Mouse (Mus musculus) heart, adult 2 months (tissue): ENCODE measurements around the gene Elfn2.

Source experiments
- CTCF ChIP-seq: fragments of 200-600 bp; IDR thresholded peaks from 2 replicates; pipeline ENCODE4 v1.8.1; 2022; ENCODE audit warnings: antibody characterized with exemption, mild to moderate bottlenecking, moderate library complexity
- POLR2A ChIP-seq: fragments of 200-500 bp; IDR thresholded peaks from 2 replicates; pipeline ENCODE4 v1.6.1; 2011; ENCODE audit warnings: mild to moderate bottlenecking, low read depth, low read length, control low read depth; ENCODE audit not compliant: insufficient read depth

DNA sequence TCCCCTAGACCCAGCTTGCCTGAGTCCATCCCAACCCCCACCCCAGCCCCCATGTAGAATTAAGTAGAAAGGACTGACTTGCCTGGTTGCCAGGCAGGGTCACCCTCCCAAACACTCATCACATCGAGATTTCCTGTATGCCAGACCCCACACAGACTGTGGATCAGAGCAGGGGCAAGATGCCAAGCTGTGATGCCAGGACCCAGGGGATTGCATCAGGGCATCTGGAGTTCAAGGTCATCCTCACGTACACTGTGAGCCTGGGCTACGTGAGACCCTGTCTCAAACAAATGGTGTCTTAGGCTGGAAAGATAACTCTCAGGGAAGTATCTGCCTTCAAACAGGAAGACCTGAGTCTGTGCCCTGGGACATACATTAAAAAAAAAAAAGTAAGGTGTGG is 11.9 kb downstream of the Elfn2 start:
- TF ChIP-seq CTCF (no peak), POLR2A (no peak)
